Mouse (Mus musculus) liver, embryonic 11.5 days (tissue): ENCODE measurements at regions not wholly inside any gene's neighbourhood (a gene's known extent, or its start where the extent isn't known, plus 50 kb on each side); places are given as distances from the start of the nearest gene placed in this dataset.
"Not testable (repeated sequence)": the region's sequence is repeated elsewhere in the genome, so short reads cannot be mapped to it uniquely, and the experiment has no call there.

Experiments used
- ATAC-seq: fragments of 200-750 bp; cut with Nextera tagmentation; replicated peaks from 2 replicates; pipeline ENCODE4 v1.8.0; 2017; ENCODE audit warnings: moderate number of reproducible peaks, mild to moderate bottlenecking, moderate TSS enrichment, moderate library complexity; ENCODE audit not compliant: low FRiP score
- DNase-seq: peaks from one replicate; pipeline ENCODE4 v3.0.0-alpha.2; 2017; ENCODE audit warnings: low spot score
- H3K27ac ChIP-seq: fragments of 300-500 bp; sonication (generic); 2 replicates; pipeline ENCODE4 v1.5.1; 2014; ENCODE audit warnings: mild to moderate bottlenecking, low read depth, low read length, control low read depth
- H3K27me3 ChIP-seq: fragments of 300-500 bp; sonication (generic); replicated peaks from 2 replicates; pipeline ENCODE4 v1.6.1; 2014; ENCODE audit warnings: low read length, mixed read lengths; ENCODE audit not compliant: control insufficient read depth, insufficient read depth
- H3K36me3 ChIP-seq: fragments of 300-500 bp; sonication (generic); 2 replicates; pipeline ENCODE4 v1.6.1; 2014; ENCODE audit warnings: mild to moderate bottlenecking, low read length, moderate library complexity, mixed read lengths; ENCODE audit not compliant: control insufficient read depth, insufficient read depth
- H3K4me1 ChIP-seq: fragments of 300-500 bp; sonication (generic); replicated peaks from 2 replicates; pipeline ENCODE4 v1.6.1; 2014; ENCODE audit warnings: low read length, mixed read lengths; ENCODE audit not compliant: control insufficient read depth, insufficient read depth
- H3K4me2 ChIP-seq: fragments of 300-500 bp; sonication (generic); 2 replicates; pipeline ENCODE4 v1.6.1; 2014; ENCODE audit warnings: mild to moderate bottlenecking, control low read depth, moderate library complexity
- H3K4me3 ChIP-seq: fragments of 300-500 bp; sonication (generic); 2 replicates; pipeline ENCODE4 v1.5.1; 2014; ENCODE audit warnings: low read depth, low read length, control low read depth
- H3K9ac ChIP-seq: fragments of 300-500 bp; sonication (generic); 2 replicates; pipeline ENCODE4 v1.6.1; 2014; ENCODE audit warnings: low read depth, low read length, control low read depth
- H3K9me3 ChIP-seq: fragments of 300-500 bp; sonication (generic); 2 replicates; pipeline ENCODE4 v1.6.1; 2016; ENCODE audit warnings: low read length, inconsistent platforms, mixed read lengths; ENCODE audit not compliant: control insufficient read depth
- WGBS: fragments of 180-500 bp; shearing (Covaris S2); extraction: QIAGEN DNeasy Blood & Tissue Kit; methylation state at CpG from one replicate; pipeline ENCODE4 v1.1.7; 2014; 5-methylcytosine and 5-hydroxymethylcytosine counted together

- H3K9me3 ChIP-seq = no peaks in the 10 kb centered on the region; the same call in 1 of the 2 replicates
- no peak overlapping the region for H3K4me3 ChIP-seq
- no peaks in the 10 kb centered on the region for H3K27me3 ChIP-seq
- whole genome bisulfite sequencing = 96% methylated on average over 2 of the region's 2 CpGs
- H3K4me1 ChIP-seq = no peaks in the 10 kb centered on the region
- H3K4me2 ChIP-seq = no peak overlapping the region
- H3K27ac ChIP-seq = no peak overlapping the region
- H3K9ac ChIP-seq = no peak overlapping the region
- H3K36me3 ChIP-seq = no peaks in the 10 kb centered on the region
- DNase-seq = no peak
- ATAC-seq = no peak
Measured at GRCm38 (mm10) chr19:27091603-27092002, 124.7 kb upstream of the Vldlr start.

- Histone ChIP-seq H3K27me3 (no peaks in the 10 kb centered on the region), H3K4me3 (no peak overlapping the region), H3K9me3 (no peaks in the 10 kb centered on the region; the same call in 1 of the 2 replicates), H3K4me1 (no peaks in the 10 kb centered on the region), H3K36me3 (no peaks in the 10 kb centered on the region), H3K4me2 (no peak overlapping the region), H3K9ac (no peak overlapping the region), H3K27ac (no peak overlapping the region)
- DNase-seq (no peak), ATAC-seq (no peak)
- WGBS = 79% methylated on average over 13 of the region's 13 CpGs
Measured at GRCm38 (mm10) chr19:27094777-27095478, 121.4 kb upstream of the Vldlr start.

- Histone ChIP-seq H3K9ac (no peak overlapping the region), H3K27ac (no peak overlapping the region), H3K27me3 (no peaks in the 10 kb centered on the region), H3K4me2 (no peak overlapping the region), H3K4me3 (no peak overlapping the region), H3K9me3 (no peaks in the 10 kb centered on the region), H3K36me3 (no peaks in the 10 kb centered on the region), H3K4me1 (no peaks in the 10 kb centered on the region)
- no peak for DNase-seq
- ATAC-seq = no peak
- WGBS = 89% methylated on average over 1 of the region's 1 CpGs
Measured at GRCm38 (mm10) chr19:27099921-27100320, 116.4 kb upstream of the Vldlr start.

GRCm38 (mm10) chr19:27110437-27110836 is 105.8 kb upstream of the Vldlr start:
- no peak overlapping the region for H3K9ac ChIP-seq
- ATAC-seq (no peak), DNase-seq (no peak)
- H3K27me3 ChIP-seq = no peaks in the 10 kb centered on the region
- WGBS = 48% methylated on average over 2 of the region's 2 CpGs
- no peaks in the 10 kb centered on the region; the same call in 1 of the 2 replicates for H3K4me1 ChIP-seq
- H3K9me3 ChIP-seq = no peaks in the 10 kb centered on the region
- H3K4me2 ChIP-seq = no peak overlapping the region
- no peak overlapping the region for H3K4me3 ChIP-seq
- H3K27ac ChIP-seq = no peak overlapping the region
- H3K36me3 ChIP-seq = no peaks in the 10 kb centered on the region

- H3K36me3 ChIP-seq = no peaks in the 10 kb centered on the region
- ATAC-seq (no peak), DNase-seq (no peak)
- H3K4me2 ChIP-seq = no peak overlapping the region
- no peak overlapping the region for H3K9ac ChIP-seq
- no peaks in the 10 kb centered on the region for H3K4me1 ChIP-seq
- WGBS = 67% methylated on average over 5 of the region's 5 CpGs
- H3K9me3 ChIP-seq = no peaks in the 10 kb centered on the region
- no peak overlapping the region for H3K27ac ChIP-seq
- no peaks in the 10 kb centered on the region for H3K27me3 ChIP-seq
- H3K4me3 ChIP-seq = no peak overlapping the region
Measured at GRCm38 (mm10) chr19:27120876-27121275, 95.4 kb upstream of the Vldlr start.

- Histone ChIP-seq H3K27ac (no peak overlapping the region), H3K27me3 (no peaks in the 10 kb centered on the region), H3K4me2 (no peak overlapping the region), H3K9me3 (no peaks in the 10 kb centered on the region), H3K36me3 (no peaks in the 10 kb centered on the region), H3K4me1 (no peaks in the 10 kb centered on the region), H3K9ac (no peak overlapping the region), H3K4me3 (no peak overlapping the region)
- ATAC-seq (no peak), DNase-seq (no peak)
- 79% methylated on average over 5 of the region's 5 CpGs for WGBS
Measured at GRCm38 (mm10) chr19:27122348-27122747, 93.9 kb upstream of the Vldlr start.

GRCm38 (mm10) chr19:27123334-27123733 is 93.0 kb upstream of the Vldlr start:
- DNase-seq (no peak), ATAC-seq (no peak)
- Histone ChIP-seq H3K4me2 (no peak overlapping the region), H3K9me3 (no peaks in the 10 kb centered on the region), H3K36me3 (no peaks in the 10 kb centered on the region), H3K4me1 (no peaks in the 10 kb centered on the region), H3K27me3 (no peaks in the 10 kb centered on the region), H3K9ac (no peak overlapping the region), H3K27ac (no peak overlapping the region), H3K4me3 (no peak overlapping the region)
- WGBS = 80% methylated on average over 8 of the region's 8 CpGs

GRCm38 (mm10) chr19:27123806-27124469 is 92.3 kb upstream of the Vldlr start:
- Histone ChIP-seq H3K36me3 (no peaks in the 10 kb centered on the region), H3K4me1 (no peaks in the 10 kb centered on the region), H3K9me3 (no peaks in the 10 kb centered on the region), H3K27ac (no peak overlapping the region), H3K27me3 (no peaks in the 10 kb centered on the region), H3K4me2 (no peak overlapping the region), H3K4me3 (no peak overlapping the region), H3K9ac (no peak overlapping the region)
- DNase-seq (no peak), ATAC-seq (no peak)
- 43% methylated on average over 11 of the region's 11 CpGs for WGBS

GRCm38 (mm10) chr19:27128501-27128900 is 87.8 kb upstream of the Vldlr start:
- DNase-seq, H3K27ac ChIP-seq, H3K36me3 ChIP-seq, H3K4me2 ChIP-seq, H3K4me3 ChIP-seq, H3K4me1 ChIP-seq, H3K9ac ChIP-seq, H3K27me3 ChIP-seq, ATAC-seq, H3K9me3 ChIP-seq: not testable (repeated sequence)
- 88% methylated on average over 4 of the region's 4 CpGs for WGBS
